Mouse (Mus musculus) liver, embryonic 11.5 days (tissue): ENCODE results near the gene Obox6. TPM values are rescaled to one million over a fixed set of nuclear protein-coding genes. Genes with fewer than 3 reads are reported as not detected.

Experiments
- polyA plus RNA-seq: library from polyadenylated mRNA; unstranded; fragments of >200 nt; fragmentation: Nextera tagmentation; extraction: Ambion mirVana; gene quantifications from 2 replicates; pipeline ENCODE4 v1.2.1, GENCODE M21; 2014

Gene Obox6
- polyA plus RNA-seq, 1 experiment from 2014 or later, result not detected

Other genes with a start within 250 kb of the Obox6 start
- not detected in 2 replicates for gene Obox3, start 199.8 kb downstream of the Obox6 start, polyA plus RNA-seq
- gene Obox5, start 89.5 kb downstream of the Obox6 start, polyA plus RNA-seq, result not detected in 2 replicates
- gene Crx, start 40.3 kb upstream of the Obox6 start, polyA plus RNA-seq, result not detected in 2 replicates
- gene Crxos, start 42.9 kb upstream of the Obox6 start, polyA plus RNA-seq, result not detected in 2 replicates
- gene Selenow, start 82.7 kb upstream of the Obox6 start, polyA plus RNA-seq, result 557 and 609 TPM in 2 replicates
- gene Nop53, start 106.4 kb upstream of the Obox6 start, polyA plus RNA-seq, result 217 and 219 TPM in 2 replicates
- gene Ehd2, start 127.9 kb upstream of the Obox6 start, polyA plus RNA-seq, result 7.5 and 10.8 TPM in 2 replicates
- 5.3 and 7.3 TPM in 2 replicates for gene Bicra, start 208.2 kb upstream of the Obox6 start, polyA plus RNA-seq
- gene Zfp541, start 222.1 kb upstream of the Obox6 start, polyA plus RNA-seq, result not detected in 2 replicates